Mouse (Mus musculus): ENCODE data around the gene Ppl.

Ppl gene

DNA sequence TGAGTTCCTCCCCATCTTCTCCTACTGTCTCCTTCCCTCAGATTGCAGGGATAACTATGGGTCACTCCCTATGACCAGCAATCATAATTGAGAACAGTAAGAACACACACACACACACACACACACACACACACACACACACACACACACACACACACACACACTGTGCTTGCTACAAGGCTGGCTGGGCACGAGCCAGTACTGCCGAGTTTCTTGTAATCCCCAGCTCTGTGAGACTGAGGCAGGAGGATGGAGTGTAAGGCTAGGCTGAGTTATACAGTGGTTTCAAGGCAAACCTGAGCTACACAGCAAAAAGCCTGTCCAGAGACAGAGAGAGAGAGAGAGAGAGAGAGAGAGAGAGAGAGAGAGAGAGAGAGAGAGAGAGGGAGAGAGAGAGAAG, 2.0 kb downstream of the Ppl start:
- no peak for DNase-seq (ENCODE audit: inconsistent age in 2 of 2, low spot score in 1 of 2)

GRCm38 (mm10) chr16:5123476-5123875, 8.7 kb downstream of the Ppl start:
- DNase-seq (ENCODE audit: inconsistent age in 2 of 2, low spot score in 1 of 2), result no peak

- no peak for DNase-seq (ENCODE audit: inconsistent age in 2 of 2, low spot score in 1 of 2)
Observed at GRCm38 (mm10) chr16:5119845-5120244, 12.4 kb downstream of the Ppl start.

DNA sequence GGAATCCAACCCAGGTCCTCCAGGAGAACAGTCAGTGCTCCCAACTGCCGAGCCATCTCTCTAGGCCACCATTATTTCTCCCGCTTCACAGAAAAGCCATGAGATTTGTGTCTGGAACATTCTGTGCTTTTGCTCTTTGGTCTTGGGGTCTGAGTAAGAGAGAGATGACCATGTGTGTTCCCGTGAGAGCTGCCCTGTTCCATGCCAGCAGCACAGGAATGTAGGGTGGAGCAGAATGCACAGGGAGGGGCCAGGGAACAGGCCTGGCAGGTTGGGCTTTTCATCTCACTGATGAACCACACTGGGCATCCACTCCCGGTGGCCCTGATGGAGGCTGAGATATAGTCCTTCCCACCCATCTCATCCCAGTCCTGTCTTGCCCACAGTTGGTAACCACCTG, 12.8 kb downstream of the Ppl start:
- DNase-seq (ENCODE audit: inconsistent age in 2 of 2, low spot score in 1 of 2), result no peak

DNA sequence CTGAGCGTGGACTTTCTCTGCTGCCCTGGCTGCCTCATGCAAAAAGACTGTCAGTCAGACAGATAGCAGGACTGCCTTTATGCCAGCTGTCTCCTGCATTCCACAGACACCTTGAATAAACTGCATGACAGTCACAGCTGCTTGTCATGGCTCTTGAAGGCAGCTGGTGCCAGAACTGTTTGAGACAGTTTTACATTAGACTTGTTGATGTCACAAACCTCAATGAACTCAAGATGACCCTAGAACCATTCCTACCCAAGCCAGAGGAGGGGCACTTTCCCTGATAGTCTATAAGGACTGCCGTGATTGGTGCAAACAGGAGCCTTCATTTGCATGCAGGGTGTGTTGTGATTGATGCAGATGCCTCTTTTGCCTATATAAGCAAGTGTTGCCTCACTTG, 18.6 kb downstream of the Ppl start:
- DNase-seq (ENCODE audit: inconsistent age in 2 of 2, low spot score in 1 of 2), result no peak

GRCm38 (mm10) chr16:5113002-5113550, 19.1 kb downstream of the Ppl start:
- DNase-seq (ENCODE audit: inconsistent age in 2 of 2, low spot score in 1 of 2), result no peak

DNA sequence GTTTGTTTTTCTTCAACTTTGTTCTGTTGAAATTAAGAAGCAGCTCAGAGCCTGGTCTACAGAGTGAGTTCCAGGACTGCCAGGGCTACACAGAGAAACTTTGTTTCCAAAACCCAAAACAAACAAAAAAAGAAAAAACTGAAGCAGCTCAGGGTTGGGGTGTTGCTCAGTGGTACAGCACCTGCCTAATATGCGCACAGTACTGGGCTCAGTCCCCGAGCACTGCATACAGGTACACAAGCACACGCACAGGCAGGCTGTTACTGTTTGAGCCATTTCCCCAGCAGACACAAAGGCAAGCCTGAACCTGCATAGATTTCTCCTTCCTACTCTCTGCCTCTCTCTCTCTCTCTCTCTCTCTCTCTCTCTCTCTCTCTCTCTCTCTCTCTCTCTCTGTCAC, 21.2 kb downstream of the Ppl start:
- no peak for DNase-seq (ENCODE audit: inconsistent age in 2 of 2, low spot score in 1 of 2)

- no peak for DNase-seq (ENCODE audit: inconsistent age in 2 of 2, low spot score in 1 of 2)
Observed at GRCm38 (mm10) chr16:5109877-5110276, 22.3 kb downstream of the Ppl start.

DNA sequence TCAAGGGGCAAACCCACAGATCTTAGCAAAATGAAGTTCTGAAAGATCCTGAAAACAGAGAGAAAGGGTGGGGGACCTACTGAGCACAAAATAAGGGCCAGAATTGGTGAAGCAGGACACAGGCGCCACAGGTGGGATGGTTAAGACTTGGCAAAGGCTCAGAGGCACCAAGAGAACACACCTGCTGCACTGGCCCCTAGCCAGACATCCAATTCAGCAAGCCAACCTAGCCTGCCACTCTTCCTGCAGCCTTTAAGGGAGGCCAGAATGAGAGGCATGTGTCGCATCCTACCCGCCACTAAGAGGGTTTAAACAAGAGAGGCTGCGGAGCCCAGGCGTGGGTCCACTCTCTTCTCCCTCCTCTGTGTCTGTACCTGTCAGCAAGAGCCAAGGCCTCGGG, 31.2 kb downstream of the Ppl start:
- DNase-seq (ENCODE audit: inconsistent age in 2 of 2, low spot score in 1 of 2), result no peak

- DNase-seq (ENCODE audit: inconsistent age in 2 of 2, low spot score in 1 of 2), result no peak
Observed at GRCm38 (mm10) chr16:5096504-5096903, 35.7 kb downstream of the Ppl start.

GRCm38 (mm10) chr16:5093285-5093684, 38.9 kb downstream of the Ppl start:
- peak in 1 of 2 experiments; percentile 44 for DNase-seq (ENCODE audit: inconsistent age in 2 of 2, low spot score in 1 of 2)

DNA sequence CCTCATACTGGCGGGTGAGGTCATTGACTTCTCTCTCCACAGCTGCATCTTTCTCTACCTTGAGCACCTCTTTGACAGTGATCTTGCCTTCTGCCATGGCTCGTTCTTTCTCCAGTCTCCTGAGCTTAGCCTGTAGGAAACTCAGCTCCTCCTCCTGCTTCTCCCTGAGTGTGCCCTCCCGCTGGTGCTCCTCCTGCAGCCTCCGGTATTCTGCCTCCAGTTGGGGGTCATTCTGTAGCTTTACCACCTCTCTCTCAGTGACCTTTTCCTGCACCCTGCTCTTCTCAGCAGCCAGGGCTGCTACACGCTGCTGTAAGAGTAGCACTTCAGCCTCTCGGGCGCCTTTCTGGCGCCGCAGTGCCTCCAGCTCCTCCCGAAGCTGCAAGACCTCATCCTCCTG, 43.2 kb downstream of the Ppl start:
- no peak for DNase-seq (ENCODE audit: inconsistent age in 2 of 2, low spot score in 1 of 2)

DNA sequence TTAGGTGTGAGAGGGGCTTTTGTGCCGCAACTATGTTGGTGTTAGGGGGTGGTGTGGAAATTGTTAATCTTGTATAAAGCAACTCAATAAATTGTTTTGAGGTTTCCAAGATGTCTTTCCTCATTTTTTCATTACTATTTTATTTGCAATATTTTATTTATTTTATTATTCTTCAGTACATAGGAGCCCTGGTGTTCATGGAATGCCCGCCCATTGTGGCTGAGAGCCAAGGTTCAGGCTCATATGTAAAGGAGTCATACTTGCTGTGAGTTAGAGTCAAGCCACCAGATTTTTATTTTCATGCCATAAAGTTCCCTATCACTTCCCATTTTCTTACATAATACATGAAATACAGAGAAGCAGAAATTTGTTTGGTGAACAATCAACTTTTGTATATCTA, 46.0 kb downstream of the Ppl start:
- no peak for DNase-seq (ENCODE audit: inconsistent age in 2 of 2, low spot score in 1 of 2)

DNA sequence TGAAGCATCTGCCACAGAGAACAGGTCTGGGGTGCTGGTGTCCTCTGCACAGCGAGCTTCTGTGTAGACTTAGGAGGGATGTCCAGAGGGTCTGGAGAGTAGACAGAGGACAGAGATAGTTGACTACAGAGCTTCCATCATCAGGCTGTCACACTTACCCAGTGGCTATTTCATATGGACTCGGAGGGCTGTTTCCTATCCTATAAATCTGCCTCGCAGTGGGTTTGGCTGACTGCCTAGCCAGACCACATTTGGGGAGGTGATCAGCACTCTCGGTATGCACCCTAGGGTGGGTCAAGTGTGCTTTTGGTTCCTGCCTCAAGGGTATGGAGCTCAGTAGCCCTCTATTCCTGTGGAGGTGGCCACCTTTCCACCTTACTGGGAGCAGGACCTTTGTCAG, 47.0 kb downstream of the Ppl start:
- DNase-seq (ENCODE audit: inconsistent age in 2 of 2, low spot score in 1 of 2), result no peak

DNA sequence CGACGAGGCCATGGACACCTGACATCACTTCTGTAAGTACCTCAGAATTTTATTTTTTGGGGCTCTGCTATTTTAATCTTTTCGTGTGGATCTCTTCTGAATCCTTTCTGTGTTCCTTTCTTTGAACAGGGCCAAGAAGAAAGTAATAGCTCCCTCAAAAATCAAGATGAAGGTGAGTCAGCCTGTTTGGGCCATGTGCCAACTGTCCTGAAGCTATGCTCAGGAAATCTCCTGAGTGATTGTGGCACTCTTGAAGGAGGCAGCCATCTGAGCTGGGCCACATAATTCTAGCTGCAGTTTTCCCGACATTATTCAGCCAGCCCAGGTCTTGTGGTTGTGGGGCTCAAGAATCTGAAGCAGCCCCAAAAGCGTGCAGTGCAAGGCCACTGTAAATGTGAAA, 57.9 kb downstream of the Ppl start:
- peak; percentile 53 to 80 for DNase-seq (ENCODE audit: inconsistent age in 2 of 2, low spot score in 1 of 2)

DNA sequence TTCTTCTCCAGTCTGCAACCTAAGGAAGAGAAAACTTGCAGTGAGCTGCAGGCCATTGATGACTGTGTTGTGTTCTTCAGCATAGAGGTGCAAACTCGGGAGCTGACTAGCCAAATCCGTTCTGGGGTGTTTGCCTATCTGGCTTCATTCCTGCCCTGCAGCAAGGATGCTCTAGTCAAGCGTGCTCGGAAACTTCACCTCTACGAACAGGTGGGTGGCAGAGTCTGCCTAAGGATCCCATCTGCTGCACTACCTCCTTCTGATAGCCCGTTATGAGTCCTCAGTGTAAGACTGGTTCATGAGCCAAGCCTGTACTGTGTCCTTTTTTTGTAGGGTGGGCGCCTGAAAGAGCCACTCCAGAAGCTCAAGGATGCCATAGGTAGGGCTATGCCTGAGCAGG, 60.2 kb downstream of the Ppl start:
- DNase-seq (ENCODE audit: inconsistent age in 2 of 2, low spot score in 1 of 2), result no peak

DNA sequence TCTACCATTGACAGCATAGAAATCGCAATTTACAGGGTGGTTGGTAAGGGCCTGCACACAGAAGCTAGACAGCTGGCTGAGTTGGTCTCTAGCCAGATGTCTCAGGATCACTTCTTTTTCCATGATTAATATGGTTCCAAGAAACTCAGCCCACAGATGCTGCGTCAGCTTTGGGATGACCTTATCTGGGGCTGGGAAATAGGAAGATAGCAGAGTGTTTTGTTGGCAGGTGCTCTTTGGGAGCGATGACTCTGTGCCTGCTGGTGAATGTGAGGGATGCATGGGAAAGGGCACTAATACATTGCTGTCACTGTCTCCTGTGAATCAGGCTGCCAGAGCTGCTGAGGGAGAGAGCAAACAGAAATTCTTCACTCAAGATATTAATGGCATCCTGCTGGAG, 61.9 kb downstream of the Ppl start:
- DNase-seq (ENCODE audit: inconsistent age in 2 of 2, low spot score in 1 of 2), result peak; percentile 77 to 86

GRCm38 (mm10) chr16:5063472-5063871, 68.7 kb downstream of the Ppl start:
- no peak for DNase-seq (ENCODE audit: inconsistent age in 2 of 2, low spot score in 1 of 2)

- DNase-seq (ENCODE audit: inconsistent age in 2 of 2, low spot score in 1 of 2), result peak in 1 of 2 experiments; percentile 52
Observed at GRCm38 (mm10) chr16:5058114-5058513, 74.1 kb downstream of the Ppl start.

- DNase-seq (ENCODE audit: inconsistent age in 2 of 2, low spot score in 1 of 2), result peak in 1 of 2 experiments; percentile 85
Observed at GRCm38 (mm10) chr16:5050251-5051110, 81.7 kb downstream of the Ppl start.

- peak; percentile 99 to 100 for DNase-seq (ENCODE audit: inconsistent age in 2 of 2, low spot score in 1 of 2)
Observed at GRCm38 (mm10) chr16:5049774-5050234, 82.4 kb downstream of the Ppl start, which contains the start of the genes Glyr1 and Ubn1. Gene Glyr1 (minus strand): TSS chr16:5049863. Gene Ubn1 (plus strand): TSS chr16:5050057.

GRCm38 (mm10) chr16:5049182-5049773, 82.9 kb downstream of the Ppl start:
- no peak for DNase-seq (ENCODE audit: inconsistent age in 2 of 2, low spot score in 1 of 2)

All from adrenal gland, adult (tissue).